Mouse (Mus musculus) midbrain, embryonic 15.5 days (tissue): ENCODE measurements at regions not wholly inside any gene's neighbourhood (a gene's known extent, or its start where the extent isn't known, plus 50 kb on each side); places are given as distances from the start of the nearest gene placed in this dataset.
A peak's percentile ranks its signal among the peaks of the same experiment; 100 is the strongest.

Experiments
- ATAC-seq: fragments of 200-750 bp; cut with Nextera tagmentation; replicated peaks from 2 replicates; pipeline ENCODE4 v1.8.0; 2017; ENCODE audit warnings: moderate TSS enrichment
- H3K27ac ChIP-seq: fragments of 300-500 bp; sonication (generic); 2 replicates; pipeline ENCODE4 v1.5.1; 2015; ENCODE audit warnings: mild to moderate bottlenecking, inconsistent platforms
- H3K27me3 ChIP-seq: fragments of 300-500 bp; sonication (generic); replicated peaks from 2 replicates; pipeline ENCODE4 v1.6.1; 2015; ENCODE audit warnings: inconsistent platforms
- H3K36me3 ChIP-seq: fragments of 300-500 bp; sonication (generic); replicated peaks from 2 replicates; pipeline ENCODE4 v1.6.1; 2015; ENCODE audit warnings: inconsistent platforms
- H3K4me1 ChIP-seq: fragments of 300-500 bp; sonication (generic); 2 replicates; pipeline ENCODE4 v1.6.1; 2015; ENCODE audit warnings: inconsistent platforms
- H3K4me2 ChIP-seq: fragments of 300-500 bp; sonication (generic); 2 replicates; pipeline ENCODE4 v1.6.1; 2015; ENCODE audit warnings: inconsistent platforms, mild to moderate bottlenecking, moderate library complexity
- H3K4me3 ChIP-seq: fragments of 300-500 bp; sonication (generic); 2 replicates; pipeline ENCODE4 v1.5.1; 2015; ENCODE audit warnings: mild to moderate bottlenecking, inconsistent platforms
- H3K9ac ChIP-seq: fragments of 300-500 bp; sonication (generic); 2 replicates; pipeline ENCODE4 v1.6.1; 2015; ENCODE audit warnings: mild to moderate bottlenecking, inconsistent platforms
- H3K9me3 ChIP-seq: fragments of 300-500 bp; sonication (generic); 2 replicates; pipeline ENCODE4 v1.6.1; 2016; ENCODE audit warnings: inconsistent platforms
- WGBS: fragments of 180-500 bp; shearing (Covaris S2); methylation state at CpG from one replicate; pipeline ENCODE4 v1.1.7; 2015; ENCODE audit warnings: mixed read lengths; 5-methylcytosine and 5-hydroxymethylcytosine counted together

GRCm38 (mm10) chr3:51115921-51116320 lies 108.3 kb upstream of the Noct start:
- Histone ChIP-seq H3K4me3 (no peak overlapping the region), H3K27ac (no peak overlapping the region), H3K27me3 (no peaks in the 10 kb centered on the region), H3K4me2 (no peak overlapping the region), H3K4me1 (no peaks in the 10 kb centered on the region), H3K36me3 (no peaks in the 10 kb centered on the region), H3K9me3 (no peaks in the 10 kb centered on the region), H3K9ac (no peak overlapping the region)
- no peak for ATAC-seq
- WGBS = 86% methylated on average over 2 of the region's 2 CpGs

- WGBS = 89% methylated on average over 7 of the region's 7 CpGs
- Histone ChIP-seq H3K4me3 (no peak overlapping the region), H3K27me3 (0 out of 2 replicates have a peak, but pooled peaks cover 3% of the 10 kb centered on the region), H3K9ac (no peak overlapping the region), H3K27ac (no peak overlapping the region), H3K4me1 (peaks cover 7% of the 10 kb centered on the region), H3K9me3 (no peaks in the 10 kb centered on the region), H3K4me2 (no peak overlapping the region), H3K36me3 (no peaks in the 10 kb centered on the region)
- no peak for ATAC-seq
Observed at GRCm38 (mm10) chr3:51118706-51119105, 105.5 kb upstream of the Noct start.

GRCm38 (mm10) chr3:51120522-51120921 lies 103.7 kb upstream of the Noct start:
- Histone ChIP-seq H3K9me3 (no peaks in the 10 kb centered on the region), H3K4me1 (peaks cover 7% of the 10 kb centered on the region), H3K27ac (no peak overlapping the region), H3K4me3 (no peak overlapping the region), H3K36me3 (no peaks in the 10 kb centered on the region), H3K4me2 (no peak overlapping the region), H3K27me3 (0 out of 2 replicates have a peak, but pooled peaks cover 5% of the 10 kb centered on the region), H3K9ac (no peak overlapping the region)
- WGBS = 83% methylated on average over 12 of the region's 12 CpGs
- no peak for ATAC-seq

GRCm38 (mm10) chr3:51121703-51122540 lies 102.3 kb upstream of the Noct start:
- peak overlapping the region; percentile 20; the same call in 1 of the 2 replicates for H3K4me2 ChIP-seq
- no peaks in the 10 kb centered on the region for H3K36me3 ChIP-seq
- peak overlapping the region; percentile 45 for H3K27ac ChIP-seq
- H3K9me3 ChIP-seq = no peaks in the 10 kb centered on the region
- 21% methylated on average over 9 of the region's 9 CpGs for WGBS
- no peak overlapping the region for H3K4me3 ChIP-seq
- no peak overlapping the region for H3K9ac ChIP-seq
- H3K4me1 ChIP-seq = peaks cover 7% of the 10 kb centered on the region
- 0 out of 2 replicates have a peak, but pooled peaks cover 5% of the 10 kb centered on the region for H3K27me3 ChIP-seq
- peak; percentile 77 for ATAC-seq

- peaks cover 7% of the 10 kb centered on the region for H3K4me1 ChIP-seq
- no peaks in the 10 kb centered on the region for H3K36me3 ChIP-seq
- H3K9ac ChIP-seq = no peak overlapping the region
- H3K27me3 ChIP-seq = 0 out of 2 replicates have a peak, but pooled peaks cover 5% of the 10 kb centered on the region
- H3K4me3 ChIP-seq = no peak overlapping the region
- WGBS = 100% methylated on average over 1 of the region's 1 CpGs
- H3K9me3 ChIP-seq = no peaks in the 10 kb centered on the region
- peak; percentile 31; the same call in 1 of the 2 replicates for ATAC-seq
- no peak overlapping the region for H3K27ac ChIP-seq
- H3K4me2 ChIP-seq = no peak overlapping the region
Observed at GRCm38 (mm10) chr3:51122541-51122935, 101.7 kb upstream of the Noct start.

GRCm38 (mm10) chr3:51127875-51128274 lies 96.4 kb upstream of the Noct start:
- WGBS = 77% methylated on average over 1 of the region's 1 CpGs
- H3K9ac ChIP-seq = no peak overlapping the region
- H3K27ac ChIP-seq = no peak overlapping the region
- H3K4me2 ChIP-seq = no peak overlapping the region
- no peaks in the 10 kb centered on the region for H3K4me1 ChIP-seq
- H3K27me3 ChIP-seq = 0 out of 2 replicates have a peak, but pooled peaks cover 5% of the 10 kb centered on the region
- H3K4me3 ChIP-seq = no peak overlapping the region
- no peak for ATAC-seq
- no peaks in the 10 kb centered on the region for H3K9me3 ChIP-seq
- H3K36me3 ChIP-seq = no peaks in the 10 kb centered on the region

- no peaks in the 10 kb centered on the region for H3K4me1 ChIP-seq
- WGBS = 91% methylated on average over 10 of the region's 10 CpGs
- H3K4me3 ChIP-seq = no peak overlapping the region
- H3K27ac ChIP-seq = no peak overlapping the region
- H3K36me3 ChIP-seq = no peaks in the 10 kb centered on the region
- H3K9ac ChIP-seq = no peak overlapping the region
- H3K4me2 ChIP-seq = no peak overlapping the region
- no peak for ATAC-seq
- 0 out of 2 replicates have a peak, but pooled peaks cover 3% of the 10 kb centered on the region for H3K27me3 ChIP-seq
- H3K9me3 ChIP-seq = no peaks in the 10 kb centered on the region
Observed at GRCm38 (mm10) chr3:51128491-51129155, 95.6 kb upstream of the Noct start.

- Histone ChIP-seq H3K36me3 (no peaks in the 10 kb centered on the region), H3K27ac (no peak overlapping the region), H3K9ac (no peak overlapping the region), H3K4me3 (no peak overlapping the region), H3K9me3 (no peaks in the 10 kb centered on the region), H3K27me3 (no peaks in the 10 kb centered on the region), H3K4me2 (no peak overlapping the region), H3K4me1 (peaks cover 3% of the 10 kb centered on the region; the same call in 1 of the 2 replicates)
- ATAC-seq = no peak
- WGBS = 81% methylated on average over 5 of the region's 5 CpGs
Observed at GRCm38 (mm10) chr3:51130709-51131108, 93.5 kb upstream of the Noct start.

GRCm38 (mm10) chr3:51131341-51131740 lies 92.9 kb upstream of the Noct start:
- Histone ChIP-seq H3K9me3 (no peaks in the 10 kb centered on the region), H3K27ac (no peak overlapping the region), H3K36me3 (no peaks in the 10 kb centered on the region), H3K4me2 (no peak overlapping the region), H3K9ac (no peak overlapping the region), H3K4me1 (peaks cover 9% of the 10 kb centered on the region; the same call in 1 of the 2 replicates), H3K4me3 (no peak overlapping the region), H3K27me3 (no peaks in the 10 kb centered on the region)
- ATAC-seq = no peak
- 69% methylated on average over 3 of the region's 3 CpGs for WGBS

GRCm38 (mm10) chr3:51132736-51133135 lies 91.5 kb upstream of the Noct start:
- Histone ChIP-seq H3K27ac (no peak overlapping the region), H3K36me3 (no peaks in the 10 kb centered on the region), H3K4me2 (no peak overlapping the region), H3K4me3 (no peak overlapping the region), H3K4me1 (peaks cover 14% of the 10 kb centered on the region; the same call in 1 of the 2 replicates), H3K9ac (no peak overlapping the region), H3K9me3 (no peaks in the 10 kb centered on the region), H3K27me3 (no peaks in the 10 kb centered on the region)
- WGBS = 82% methylated on average over 5 of the region's 5 CpGs
- ATAC-seq = no peak

- ATAC-seq = no peak
- H3K27ac ChIP-seq = no peak overlapping the region
- no peaks in the 10 kb centered on the region for H3K36me3 ChIP-seq
- H3K4me1 ChIP-seq = peaks cover 14% of the 10 kb centered on the region; the same call in 1 of the 2 replicates
- H3K4me2 ChIP-seq = no peak overlapping the region
- H3K27me3 ChIP-seq = no peaks in the 10 kb centered on the region
- WGBS = 44% methylated on average over 5 of the region's 5 CpGs
- no peak overlapping the region for H3K4me3 ChIP-seq
- H3K9ac ChIP-seq = no peak overlapping the region
- no peaks in the 10 kb centered on the region for H3K9me3 ChIP-seq
Observed at GRCm38 (mm10) chr3:51135581-51135980, 88.7 kb upstream of the Noct start.

GRCm38 (mm10) chr3:51137730-51138312 lies 86.4 kb upstream of the Noct start:
- Histone ChIP-seq H3K9ac (no peak overlapping the region), H3K4me1 (peaks cover 14% of the 10 kb centered on the region; the same call in 1 of the 2 replicates), H3K27ac (no peak overlapping the region), H3K4me2 (no peak overlapping the region), H3K4me3 (no peak overlapping the region), H3K36me3 (no peaks in the 10 kb centered on the region), H3K9me3 (no peaks in the 10 kb centered on the region), H3K27me3 (no peaks in the 10 kb centered on the region)
- 0 out of 2 replicates have a peak, but pooled peaks have one; percentile 49 for ATAC-seq
- WGBS = 59% methylated on average over 8 of the region's 8 CpGs
